Mouse (Mus musculus) retina, embryonic 14.5 days (tissue): ENCODE measurements around the gene Hsd3b2.
"Not testable (repeated sequence)": the region's sequence is repeated elsewhere in the genome, so short reads cannot be mapped to it uniquely, and the experiment has no call there.

Experiments
- DNase-seq: peaks from one replicate; pipeline ENCODE4 v3.0.0-alpha.2; 2015; ENCODE audit warnings: low spot score

Gene Hsd3b2

GRCm38 (mm10) chr3:98724376-98724775 is at the start of gene Hsd3b2:
Gene Hsd3b2, minus strand, starts transcription at chr3:98724543.
- DNase-seq = no peak

GRCm38 (mm10) chr3:98764155-98764554 is 39.8 kb upstream of the Hsd3b2 start:
- DNase-seq = no peak

GRCm38 (mm10) chr3:98756836-98757235 is 32.5 kb upstream of the Hsd3b2 start:
- DNase-seq = no peak

- DNase-seq = no peak
Observed at GRCm38 (mm10) chr3:98752171-98752570, 27.8 kb upstream of the Hsd3b2 start.

- DNase-seq = not testable (repeated sequence)
Observed at GRCm38 (mm10) chr3:98741043-98741442, 16.7 kb upstream of the Hsd3b2 start.

GRCm38 (mm10) chr3:98734340-98734739 is 10.0 kb upstream of the Hsd3b2 start:
- no peak for DNase-seq

GRCm38 (mm10) chr3:98733724-98734123 is 9.4 kb upstream of the Hsd3b2 start:
- no peak for DNase-seq

GRCm38 (mm10) chr3:98726281-98726680 is 1.9 kb upstream of the Hsd3b2 start:
- DNase-seq = no peak

GRCm38 (mm10) chr3:98720740-98721139 is 3.6 kb downstream of the Hsd3b2 start:
- no peak for DNase-seq

- DNase-seq = no peak
Observed at GRCm38 (mm10) chr3:98682401-98682800, 41.9 kb downstream of the Hsd3b2 start.

GRCm38 (mm10) chr3:98680786-98681185 is 43.6 kb downstream of the Hsd3b2 start:
- no peak for DNase-seq
